Mouse (Mus musculus) spleen, adult 2 months (tissue): Measurements from ENCODE around the gene Wdsub1.

Experiments used
- CTCF ChIP-seq: fragments of 200-500 bp; IDR thresholded peaks from 2 replicates; pipeline ENCODE4 v1.5.1; 2011; ENCODE audit warnings: mild to moderate bottlenecking, inconsistent platforms; ENCODE audit not compliant: insufficient read depth, insufficient read length, insufficient replicate concordance; ENCODE audit errors: extremely low read depth
- POLR2A ChIP-seq: fragments of 200-500 bp; IDR thresholded peaks from 2 replicates; pipeline ENCODE4 v1.6.1; 2011; ENCODE audit warnings: low read depth, low read length, inconsistent platforms

DNA sequence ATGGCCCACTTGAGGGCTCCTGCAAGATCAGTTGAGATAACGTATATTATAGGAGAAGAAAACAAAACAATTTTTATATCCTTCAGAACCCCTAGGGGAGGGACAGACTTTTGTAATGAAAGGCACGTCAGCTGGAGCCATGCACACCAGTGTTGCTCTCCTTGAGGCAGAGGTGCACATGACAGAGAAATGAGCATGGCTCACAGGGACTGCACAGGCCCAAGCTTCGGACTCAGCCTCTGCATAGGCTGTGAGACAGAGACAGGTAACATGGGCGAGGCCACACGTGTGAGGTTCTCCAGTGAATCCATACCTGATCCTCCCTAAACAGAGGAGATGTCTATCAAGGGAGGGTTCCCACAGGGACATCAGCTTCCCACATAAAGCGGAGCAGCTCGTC, 52.7 kb downstream of the Wdsub1 start:
- TF ChIP-seq POLR2A (no peak), CTCF (no peak)
